Mouse (Mus musculus) midbrain, embryonic 13.5 days (tissue): ENCODE results near the gene Rassf4. TPM values are rescaled to one million over a fixed set of nuclear protein-coding genes. Genes with fewer than 3 reads are reported as not detected.
A peak's percentile ranks its signal among the peaks of the same experiment; 100 is the strongest.
"Not testable (repeated sequence)": the region's sequence is repeated elsewhere in the genome, so short reads cannot be mapped to it uniquely, and the experiment has no call there.

Experiments
- ATAC-seq: fragments of 200-750 bp; cut with Nextera tagmentation; 2 replicates; pipeline ENCODE4 v1.8.0; 2017; ENCODE audit warnings: mild to moderate bottlenecking, moderate TSS enrichment, moderate library complexity
- H3K27ac ChIP-seq: fragments of 300-500 bp; sonication (generic); 2 replicates; pipeline ENCODE4 v1.5.1; 2015; ENCODE audit warnings: inconsistent platforms, mild to moderate bottlenecking, moderate library complexity
- H3K27me3 ChIP-seq: fragments of 300-500 bp; sonication (generic); 2 replicates; pipeline ENCODE4 v1.6.1; 2015; ENCODE audit warnings: mild to moderate bottlenecking, inconsistent platforms
- H3K36me3 ChIP-seq: fragments of 300-500 bp; sonication (generic); 2 replicates; pipeline ENCODE4 v1.6.1; 2015; ENCODE audit warnings: mild to moderate bottlenecking, inconsistent platforms
- H3K4me1 ChIP-seq: fragments of 300-500 bp; sonication (generic); replicated peaks from 2 replicates; pipeline ENCODE4 v1.6.1; 2015; ENCODE audit warnings: inconsistent platforms
- H3K4me2 ChIP-seq: fragments of 300-500 bp; sonication (generic); replicated peaks from 2 replicates; pipeline ENCODE4 v1.6.1; 2015; ENCODE audit warnings: moderate library complexity, mild to moderate bottlenecking, inconsistent platforms
- H3K4me3 ChIP-seq: fragments of 300-500 bp; sonication (generic); replicated peaks from 2 replicates; pipeline ENCODE4 v1.5.1; 2015; ENCODE audit warnings: mild to moderate bottlenecking, inconsistent platforms
- H3K9ac ChIP-seq: fragments of 300-500 bp; sonication (generic); replicated peaks from 2 replicates; pipeline ENCODE4 v1.6.1; 2015; ENCODE audit warnings: mild to moderate bottlenecking, inconsistent platforms
- H3K9me3 ChIP-seq: fragments of 300-500 bp; sonication (generic); 2 replicates; pipeline ENCODE4 v1.6.1; 2016; ENCODE audit warnings: mild to moderate bottlenecking, inconsistent platforms
- WGBS: fragments of 180-500 bp; shearing (Covaris S2); methylation state at CpG from one replicate; pipeline ENCODE4 v1.1.7; 2015; 5-methylcytosine and 5-hydroxymethylcytosine counted together
- polyA plus RNA-seq: library from polyadenylated mRNA; unstranded; fragments of >200 nt; fragmentation: Nextera tagmentation; extraction: Ambion mirVana; gene quantifications from 2 replicates; pipeline ENCODE4 v1.2.1, GENCODE M21; 2015

Gene Rassf4
- polyA plus RNA-seq, 1 experiment from 2014 or later: 21.8 TPM

DNA sequence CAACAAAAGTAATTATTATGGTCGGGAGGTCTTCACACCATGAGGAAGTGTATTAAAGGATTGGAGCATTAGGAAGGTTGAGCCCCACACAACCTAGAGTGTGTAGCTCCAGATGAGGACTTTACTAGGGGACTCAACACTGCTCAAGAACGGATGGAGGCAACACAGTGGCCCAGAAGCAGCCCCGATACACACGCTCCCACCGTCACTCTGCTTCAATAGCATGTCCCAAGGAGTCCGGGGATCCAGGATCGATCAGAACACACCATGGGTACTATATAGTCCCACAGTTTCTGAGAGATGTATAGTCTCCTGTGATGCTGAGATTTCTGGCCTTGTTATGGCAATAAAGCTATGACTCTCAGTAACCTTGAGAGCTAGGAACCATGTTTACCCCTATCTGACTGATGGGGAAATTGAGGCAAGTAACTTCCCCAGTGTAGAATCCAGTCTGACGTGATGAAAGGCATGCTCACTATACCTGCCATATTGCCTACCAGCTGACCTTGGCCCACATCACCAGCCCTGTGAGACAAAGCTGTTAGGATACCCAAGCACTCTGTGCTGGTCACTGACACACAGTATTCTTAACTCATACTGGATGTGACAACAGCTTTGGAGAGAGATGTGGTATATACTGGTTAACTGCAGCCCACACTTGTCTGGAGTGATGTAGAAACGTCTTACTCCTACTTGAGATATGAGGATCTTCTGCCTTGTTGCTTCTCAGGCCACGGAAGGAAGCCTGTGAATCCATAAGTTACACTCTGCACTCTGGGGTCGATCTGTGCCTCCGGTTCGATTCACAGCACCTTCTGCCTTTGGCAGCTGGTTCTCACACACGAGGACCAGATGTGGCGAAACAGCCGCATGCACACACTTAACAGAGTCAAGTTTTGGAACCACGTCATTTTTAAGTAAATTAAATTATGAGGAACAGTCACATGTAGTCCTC is 39.7 kb downstream of the Rassf4 start:
- Histone ChIP-seq H3K36me3 (peaks cover 19% of the 10 kb centered on the region), H3K9me3 (no peaks in the 10 kb centered on the region), H3K4me2 (no peak overlapping the region), H3K4me1 (peaks cover 9% of the 10 kb centered on the region), H3K9ac (no peak overlapping the region), H3K27me3 (no peaks in the 10 kb centered on the region), H3K4me3 (no peak overlapping the region), H3K27ac (no peak overlapping the region)
- no peak for ATAC-seq
- WGBS: 92% methylated on average over 17 of the region's 17 CpGs

DNA sequence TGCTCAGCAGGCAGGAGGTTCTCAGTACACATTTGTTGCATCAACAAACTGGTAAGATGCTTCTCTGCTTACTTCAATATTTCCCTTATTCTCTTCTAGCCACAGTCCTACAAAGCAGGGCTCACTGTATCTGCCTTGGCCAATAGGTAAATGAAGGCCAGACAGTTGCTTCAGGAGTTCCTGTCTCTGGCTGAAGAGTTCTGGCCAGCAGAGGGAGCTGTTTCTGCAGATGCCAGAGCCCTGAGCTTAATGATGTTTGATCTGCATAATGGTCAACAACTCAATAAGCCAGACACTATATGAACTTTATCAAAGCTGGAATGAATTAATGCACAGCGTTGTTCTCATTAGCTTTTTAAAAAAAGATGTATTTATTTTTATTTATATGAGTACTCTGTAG is 41.6 kb downstream of the Rassf4 start:
- no peaks in the 10 kb centered on the region for H3K27me3 ChIP-seq
- WGBS: 47% methylated on average over 1 of the region's 1 CpGs
- H3K4me1 ChIP-seq: peaks cover 16% of the 10 kb centered on the region
- no peak overlapping the region for H3K27ac ChIP-seq
- ATAC-seq: no peak
- peaks cover 3% of the 10 kb centered on the region; the same call in 1 of the 2 replicates for H3K36me3 ChIP-seq
- H3K9ac ChIP-seq: no peak overlapping the region
- no peak overlapping the region for H3K4me2 ChIP-seq
- H3K9me3 ChIP-seq: no peaks in the 10 kb centered on the region
- H3K4me3 ChIP-seq: no peak overlapping the region

DNA sequence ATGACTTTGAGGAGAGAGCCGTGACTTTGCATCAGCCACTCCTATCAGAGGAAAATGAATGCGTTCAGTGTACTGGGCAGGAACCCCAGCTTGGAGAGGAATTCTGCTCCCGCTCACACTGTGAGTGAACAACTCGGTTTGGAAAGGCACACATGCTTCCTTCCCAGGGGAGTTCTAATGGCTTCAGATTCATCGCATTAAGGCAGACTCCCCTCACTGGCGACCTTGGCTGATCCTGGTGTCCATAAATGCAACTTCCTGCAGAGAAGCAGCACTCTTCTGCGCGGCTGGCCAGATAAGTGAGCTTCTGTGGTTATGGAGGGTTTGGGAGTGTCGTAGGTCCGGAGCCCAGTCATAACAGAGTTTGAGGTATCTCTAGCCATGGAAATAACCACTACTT is 44.0 kb downstream of the Rassf4 start:
- no peak for ATAC-seq
- Histone ChIP-seq H3K27ac (no peak overlapping the region), H3K9ac (no peak overlapping the region), H3K4me2 (no peak overlapping the region), H3K27me3 (no peaks in the 10 kb centered on the region), H3K4me3 (no peak overlapping the region), H3K36me3 (peaks cover 17% of the 10 kb centered on the region), H3K4me1 (peaks cover 26% of the 10 kb centered on the region), H3K9me3 (no peaks in the 10 kb centered on the region)
- WGBS: 90% methylated on average over 10 of the region's 10 CpGs

GRCm38 (mm10) chr6:116628539-116629171 is 45.1 kb downstream of the Rassf4 start, which contains the start of gene Zfp422:
Zfp422 (minus strand) TSS chr6:116628999.
- under 1% methylated on average over 56 of the region's 56 CpGs for WGBS
- peak within 1 kb of the TSS; percentile 98 for H3K9ac ChIP-seq
- ATAC-seq: peak; percentile 97
- peak within 1 kb of the TSS; percentile 96 for H3K27ac ChIP-seq
- peaks cover 26% of the 10 kb centered on the region for H3K4me1 ChIP-seq
- H3K4me3 ChIP-seq: peak within 1 kb of the TSS; percentile 87
- H3K9me3 ChIP-seq: no peaks in the 10 kb centered on the region
- peaks cover 18% of the 10 kb centered on the region for H3K36me3 ChIP-seq
- H3K27me3 ChIP-seq: no peaks in the 10 kb centered on the region
- peak within 1 kb of the TSS; percentile 74 for H3K4me2 ChIP-seq

DNA sequence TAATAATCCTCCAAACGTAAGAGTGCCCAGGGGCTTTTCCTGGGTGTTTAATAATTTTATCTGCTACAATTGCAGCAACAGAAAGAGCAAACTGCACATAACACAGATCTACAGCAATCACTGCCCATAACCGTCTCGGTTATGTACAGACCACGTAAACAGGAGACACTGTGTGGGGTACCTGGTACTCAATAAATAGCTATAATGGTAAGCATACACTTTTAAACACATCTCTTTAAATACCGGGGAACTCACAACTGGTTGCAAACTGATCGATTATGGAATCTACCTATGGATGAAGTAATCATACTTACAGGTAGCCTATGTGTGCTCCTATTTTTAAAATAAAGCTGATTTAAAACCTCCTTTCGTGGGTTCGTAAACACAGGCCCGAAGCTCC is 45.7 kb downstream of the Rassf4 start:
- Histone ChIP-seq H3K4me3 (peak overlapping the region; percentile 87), H3K27ac (peak overlapping the region; percentile 96), H3K9ac (peak overlapping the region; percentile 98), H3K9me3 (no peaks in the 10 kb centered on the region), H3K4me1 (peaks cover 26% of the 10 kb centered on the region), H3K27me3 (no peaks in the 10 kb centered on the region), H3K36me3 (peaks cover 18% of the 10 kb centered on the region), H3K4me2 (peak overlapping the region; percentile 74)
- ATAC-seq: no peak
- 12% methylated on average over 9 of the region's 9 CpGs for WGBS

- Histone ChIP-seq H3K36me3 (peaks cover 18% of the 10 kb centered on the region), H3K4me1 (peaks cover 26% of the 10 kb centered on the region)
- H3K27me3 ChIP-seq, H3K9me3 ChIP-seq, H3K4me3 ChIP-seq, H3K9ac ChIP-seq, H3K4me2 ChIP-seq, ATAC-seq, H3K27ac ChIP-seq: not testable (repeated sequence)
- WGBS: 95% methylated on average over 9 of the region's 9 CpGs
Observed at GRCm38 (mm10) chr6:116626417-116626816, 47.3 kb downstream of the Rassf4 start.

GRCm38 (mm10) chr6:116621318-116622023 is 52.3 kb downstream of the Rassf4 start:
- Histone ChIP-seq H3K9ac (no peak overlapping the region), H3K27me3 (no peaks in the 10 kb centered on the region), H3K4me3 (no peak overlapping the region), H3K27ac (no peak overlapping the region), H3K4me1 (peaks cover 8% of the 10 kb centered on the region; the same call in 1 of the 2 replicates), H3K4me2 (no peak overlapping the region), H3K9me3 (no peaks in the 10 kb centered on the region), H3K36me3 (peaks cover 12% of the 10 kb centered on the region)
- 75% methylated on average over 8 of the region's 8 CpGs for WGBS
- no peak for ATAC-seq

DNA sequence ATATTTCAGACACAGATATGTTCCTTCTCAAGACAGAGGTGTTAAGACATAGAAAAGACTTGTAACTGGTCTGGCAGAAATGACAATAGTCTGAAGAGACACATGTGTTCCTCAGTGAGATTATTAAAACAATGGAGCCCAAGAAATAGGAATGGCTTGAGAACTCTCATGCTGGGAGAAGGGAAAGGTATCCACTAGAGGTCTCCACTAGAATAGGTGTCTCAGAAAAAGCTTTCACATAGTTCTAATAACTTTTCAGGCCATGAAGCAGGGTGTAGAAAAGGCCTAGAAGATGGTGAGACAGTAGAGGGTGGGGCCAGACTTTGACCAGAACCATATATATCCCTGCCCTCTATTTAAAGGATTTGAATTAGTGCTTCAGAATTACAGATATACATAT is 55.7 kb downstream of the Rassf4 start:
- Histone ChIP-seq H3K27me3 (no peaks in the 10 kb centered on the region), H3K27ac (no peak overlapping the region), H3K4me1 (no peaks in the 10 kb centered on the region), H3K9ac (no peak overlapping the region), H3K4me2 (no peak overlapping the region), H3K4me3 (no peak overlapping the region), H3K36me3 (no peaks in the 10 kb centered on the region), H3K9me3 (no peaks in the 10 kb centered on the region)
- ATAC-seq: no peak

GRCm38 (mm10) chr6:116615719-116616118 is 58.0 kb downstream of the Rassf4 start:
- H3K4me1 ChIP-seq: no peaks in the 10 kb centered on the region
- H3K27ac ChIP-seq: no peak overlapping the region
- no peaks in the 10 kb centered on the region for H3K27me3 ChIP-seq
- no peak overlapping the region for H3K9ac ChIP-seq
- no peaks in the 10 kb centered on the region for H3K9me3 ChIP-seq
- no peak overlapping the region for H3K4me2 ChIP-seq
- no peak overlapping the region for H3K4me3 ChIP-seq
- H3K36me3 ChIP-seq: no peaks in the 10 kb centered on the region
- 90% methylated on average over 2 of the region's 2 CpGs for WGBS
- no peak for ATAC-seq

GRCm38 (mm10) chr6:116607230-116607629 is 66.5 kb downstream of the Rassf4 start:
- H3K27ac ChIP-seq: no peak overlapping the region
- 53% methylated on average over 4 of the region's 4 CpGs for WGBS
- H3K4me1 ChIP-seq: no peaks in the 10 kb centered on the region
- no peak overlapping the region for H3K4me3 ChIP-seq
- no peak for ATAC-seq
- H3K9ac ChIP-seq: no peak overlapping the region
- no peaks in the 10 kb centered on the region for H3K27me3 ChIP-seq
- no peak overlapping the region for H3K4me2 ChIP-seq
- H3K9me3 ChIP-seq: no peaks in the 10 kb centered on the region
- H3K36me3 ChIP-seq: no peaks in the 10 kb centered on the region

DNA sequence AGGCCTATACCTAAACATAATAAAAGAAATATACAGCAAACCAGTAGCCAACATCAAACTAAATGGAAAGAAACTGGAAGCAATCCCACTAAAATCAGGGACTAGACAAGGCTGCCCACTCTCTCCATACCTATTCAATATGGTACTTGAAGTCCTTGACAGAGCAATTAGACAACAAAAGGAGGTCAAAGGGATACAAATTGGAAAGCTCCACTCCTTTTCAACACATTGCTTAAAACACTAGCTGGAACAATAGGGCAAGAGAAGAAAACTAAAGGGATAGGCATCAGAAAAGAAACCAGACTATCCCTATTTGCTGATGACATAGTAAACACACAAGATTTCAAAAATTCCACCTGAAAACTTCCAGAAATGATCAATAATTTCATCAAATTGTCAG is 72.8 kb downstream of the Rassf4 start:
- not testable (repeated sequence) for H3K9ac ChIP-seq, H3K4me2 ChIP-seq, ATAC-seq, H3K27me3 ChIP-seq, H3K4me1 ChIP-seq, H3K4me3 ChIP-seq, H3K27ac ChIP-seq, H3K36me3 ChIP-seq, H3K9me3 ChIP-seq

DNA sequence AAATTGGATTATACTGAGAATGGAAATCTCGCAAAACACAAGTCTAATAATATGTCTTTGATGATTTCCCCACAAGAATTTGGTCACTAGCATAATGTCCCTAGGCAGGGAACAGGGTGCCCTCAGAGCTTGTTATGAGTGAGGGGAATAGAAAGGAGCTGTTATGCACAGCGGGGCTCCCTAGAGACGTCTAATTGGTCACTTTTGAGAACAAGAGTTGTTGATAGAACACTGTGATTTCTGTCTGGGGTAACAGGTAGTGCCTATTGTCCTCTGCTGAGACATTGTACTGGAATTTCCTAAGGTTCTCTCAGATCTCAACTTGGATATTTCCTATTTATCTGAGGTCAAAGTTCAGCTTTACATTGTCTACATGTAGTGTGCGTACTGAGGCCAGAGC is 89.7 kb downstream of the Rassf4 start, which contains the start of gene Olfr215:
Gene Olfr215, minus strand, starts transcription at position 101 of the 400 bp plus-strand sequence.
- Histone ChIP-seq H3K27me3 (no peaks in the 10 kb centered on the region), H3K27ac (no peak within 1 kb of the TSS), H3K4me1 (0 out of 2 replicates have a peak, but pooled peaks cover 2% of the 10 kb centered on the region), H3K9ac (no peak within 1 kb of the TSS), H3K4me2 (no peak within 1 kb of the TSS), H3K4me3 (no peak within 1 kb of the TSS), H3K36me3 (no peaks in the 10 kb centered on the region), H3K9me3 (no peaks in the 10 kb centered on the region)
- no peak for ATAC-seq
- 48% methylated on average over 4 of the region's 4 CpGs for WGBS
